Mouse (Mus musculus) testis, adult 2 months (tissue): ENCODE data around the gene Babam2.

Experiments used
- CTCF ChIP-seq: fragments of 200-500 bp; IDR thresholded peaks from 2 replicates; pipeline ENCODE4 v1.5.1; 2012; ENCODE audit warnings: low read depth, mild to moderate bottlenecking, inconsistent platforms, low read length, moderate library complexity; ENCODE audit not compliant: control insufficient read depth, insufficient read depth, insufficient replicate concordance
- POLR2A ChIP-seq: fragments of 200-500 bp; IDR thresholded peaks from 2 replicates; pipeline ENCODE4 v1.6.1; 2012; ENCODE audit warnings: low read depth, mild to moderate bottlenecking, inconsistent platforms, low read length, moderate library complexity; ENCODE audit not compliant: control insufficient read depth

DNA sequence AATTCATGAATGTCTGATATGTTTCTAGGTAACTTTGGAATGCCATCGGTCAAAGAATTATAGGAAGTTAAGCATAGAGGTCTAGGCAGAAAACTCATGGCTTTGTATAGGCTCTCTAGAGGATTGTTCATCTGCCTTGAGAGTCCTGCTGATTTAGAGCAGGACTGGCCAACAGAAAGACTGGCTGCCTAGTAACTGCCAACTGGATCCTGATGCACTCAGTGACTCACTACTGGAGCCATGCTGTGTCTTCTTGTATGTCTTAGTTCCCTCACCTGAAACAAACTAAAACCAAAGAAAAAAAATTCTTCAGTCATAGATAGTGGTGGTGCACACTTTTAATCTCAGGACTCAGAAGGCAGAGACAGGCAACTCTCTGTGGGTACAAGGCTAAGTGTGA is 156.3 kb downstream of the Babam2 start:
- TF ChIP-seq POLR2A: no peak
- no peak for TF ChIP-seq CTCF
